Mouse (Mus musculus) ES-Bruce4 (cell line): ENCODE measurements around the gene Noc2l. TPM values are rescaled to one million over a fixed set of nuclear protein-coding genes. Genes with fewer than 3 reads are reported as not detected.

Experiments
- H3K27ac ChIP-seq: 2 replicates; pipeline ENCODE4 v1.5.1; 2012; ENCODE audit warnings: low read length, inconsistent platforms; ENCODE audit not compliant: insufficient read depth
- H3K27me3 ChIP-seq: 2 replicates; pipeline ENCODE4 v1.6.1; 2012; ENCODE audit warnings: mild to moderate bottlenecking, low read length, inconsistent platforms; ENCODE audit not compliant: control insufficient read depth, poor library complexity, insufficient read depth, severe bottlenecking
- H3K36me3 ChIP-seq: 2 replicates; pipeline ENCODE4 v1.6.1; 2012; ENCODE audit warnings: inconsistent platforms, mild to moderate bottlenecking, low read length, moderate library complexity; ENCODE audit not compliant: control insufficient read depth, poor library complexity, insufficient read depth, severe bottlenecking
- H3K4me1 ChIP-seq: one replicate; pipeline ENCODE4 v1.8.1; 2011; ENCODE audit warnings: low read length; ENCODE audit not compliant: control insufficient read depth, insufficient read depth
- H3K4me3 ChIP-seq: 2 replicates; pipeline ENCODE4 v1.5.1; 2011; ENCODE audit warnings: low read depth, mild to moderate bottlenecking, low read length
- H3K9ac ChIP-seq: 2 replicates; pipeline ENCODE4 v1.6.1; 2012; ENCODE audit warnings: low read depth, mild to moderate bottlenecking, inconsistent platforms; ENCODE audit not compliant: poor library complexity, severe bottlenecking
- H3K9me3 ChIP-seq: replicated peaks from 2 replicates; pipeline ENCODE4 v1.6.1; 2012; ENCODE audit warnings: mild to moderate bottlenecking, low read length, inconsistent platforms; ENCODE audit not compliant: control insufficient read depth, poor library complexity, insufficient read depth, severe bottlenecking
- CTCF ChIP-seq: IDR thresholded peaks from one replicate; pipeline ENCODE4 v1.8.1; 2011; ENCODE audit warnings: low read depth, low read length
- EP300 ChIP-seq: IDR thresholded peaks from 2 replicates; pipeline ENCODE4 v1.6.1; 2011; ENCODE audit warnings: low read depth, low read length; ENCODE audit not compliant: insufficient read depth
- POLR2A ChIP-seq: IDR thresholded peaks from one replicate; pipeline ENCODE4 v1.8.1; 2011; ENCODE audit warnings: low read length; ENCODE audit not compliant: insufficient read depth
- polyA plus RNA-seq: library from polyadenylated mRNA; stranded (reverse); fragments of >200 nt; gene quantifications from 2 replicates; pipeline ENCODE4 v1.2.4, GENCODE M21; 2011; ENCODE audit warnings: low read depth; ENCODE audit not compliant: missing spikeins, insufficient read depth, insufficient read length

The Noc2l gene
- polyA plus RNA-seq, 1 experiment: 138 TPM

DNA sequence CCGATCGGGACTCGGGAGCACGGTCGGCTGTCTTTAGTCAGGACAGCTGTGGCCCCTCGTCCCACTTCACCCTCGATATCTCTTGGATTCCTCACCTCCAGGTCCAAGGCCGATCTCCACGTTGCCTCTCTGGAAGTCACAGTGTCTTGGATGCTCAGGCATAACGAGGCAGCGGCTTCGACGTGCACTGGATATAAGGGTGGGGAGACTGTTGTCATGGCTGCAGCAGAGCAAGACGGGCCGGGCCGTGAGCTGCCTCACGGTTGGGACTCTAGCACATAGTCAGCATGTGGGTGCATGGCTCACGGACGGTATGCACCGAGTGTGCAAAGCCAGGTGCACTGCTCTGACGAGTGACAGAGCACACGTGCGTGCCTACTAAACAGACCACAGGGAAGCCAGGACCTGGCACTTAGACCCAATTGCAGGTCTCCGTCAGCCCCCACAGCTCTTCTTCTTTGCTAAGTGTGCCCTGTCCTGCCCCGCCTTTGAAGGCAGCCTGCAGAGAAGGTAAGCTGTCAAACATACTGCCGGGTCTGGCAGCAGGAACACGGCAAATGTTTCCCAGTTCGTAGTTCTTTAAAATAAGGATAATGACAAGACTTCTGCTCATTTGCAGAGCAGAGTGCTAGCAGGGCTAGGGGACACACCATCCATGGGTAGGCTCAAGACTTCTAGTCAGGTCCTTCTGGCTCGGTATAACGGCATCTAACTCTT lies 18.7 kb downstream of the Noc2l start:
- Histone ChIP-seq H3K9me3 (no peaks in the 10 kb centered on the region), H3K4me3 (peak overlapping the region; percentile 35; the same call in 1 of the 2 replicates), H3K4me1 (no peaks in the 10 kb centered on the region), H3K27me3 (no peaks in the 10 kb centered on the region), H3K9ac (no peak overlapping the region), H3K36me3 (no peaks in the 10 kb centered on the region), H3K27ac (no peak overlapping the region)
- TF ChIP-seq POLR2A (no peak), EP300 (no peak), CTCF (no peak)

DNA sequence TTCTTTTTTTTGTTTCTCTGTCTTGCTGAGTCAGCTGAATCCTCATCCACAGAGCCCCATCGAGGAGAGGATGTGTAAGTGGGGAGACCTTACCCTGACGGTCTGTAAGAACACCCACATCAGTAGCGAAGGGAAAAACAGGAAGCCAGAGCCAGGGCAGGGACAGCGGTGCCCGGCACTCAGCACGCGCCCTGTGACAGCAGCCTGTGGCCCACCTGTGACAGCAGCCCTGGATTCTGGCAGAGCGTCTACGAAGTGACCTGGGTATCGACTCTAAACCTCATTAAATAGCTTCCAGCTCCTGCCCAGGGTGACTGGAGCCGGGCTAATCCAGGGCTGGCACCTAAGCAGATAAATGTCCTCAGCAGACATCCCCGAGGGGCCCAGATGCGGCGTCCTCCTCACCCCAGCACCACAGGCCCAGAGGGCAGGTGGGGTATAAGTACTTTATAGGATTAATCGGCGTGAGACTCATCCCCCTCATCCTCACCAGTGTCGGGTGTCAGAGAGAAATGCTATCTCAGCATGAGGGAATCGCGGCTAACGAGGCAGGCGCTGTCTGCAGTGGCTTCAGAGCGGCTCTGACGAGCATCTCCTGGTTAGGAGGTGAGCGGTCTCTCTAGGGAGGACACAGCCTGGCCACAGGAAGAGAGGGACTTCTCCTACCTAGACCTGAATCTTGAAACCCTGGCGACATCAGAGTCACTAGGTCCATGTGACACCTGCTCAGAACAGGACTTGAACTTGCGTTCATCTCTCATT lies 19.4 kb downstream of the Noc2l start, which contains the start of gene Samd11:
Gene Samd11 (minus strand): TSS at position 580 of the 762 bp plus-strand sequence.
- no peak within 1 kb of the TSS for H3K9ac ChIP-seq
- no peak within 1 kb of the TSS for H3K4me3 ChIP-seq
- H3K4me1 ChIP-seq: no peaks in the 10 kb centered on the region
- H3K27me3 ChIP-seq: no peaks in the 10 kb centered on the region
- no peak within 1 kb of the TSS for H3K27ac ChIP-seq
- H3K9me3 ChIP-seq: no peaks in the 10 kb centered on the region
- TF ChIP-seq POLR2A (no peak), EP300 (no peak), CTCF (no peak)
- no peaks in the 10 kb centered on the region for H3K36me3 ChIP-seq

Other genes with a start within 250 kb of the Noc2l start
- 2.5 and 2.6 TPM in 2 replicates for gene B3galt6, start 243.4 kb upstream of the Noc2l start, polyA plus RNA-seq
- 82.8 and 88.9 TPM in 2 replicates for gene Sdf4, start 243.1 kb upstream of the Noc2l start, polyA plus RNA-seq
- 2.4 and 2.9 TPM in 2 replicates for gene Tnfrsf4, start 222.2 kb upstream of the Noc2l start, polyA plus RNA-seq
- gene Tnfrsf18, start 209.8 kb upstream of the Noc2l start, polyA plus RNA-seq: not detected in 2 replicates
- 2.5 and 3.3 TPM in 2 replicates for gene Ttll10, start 176.6 kb upstream of the Noc2l start, polyA plus RNA-seq
- gene 9430015G10Rik, start 126.0 kb upstream of the Noc2l start, polyA plus RNA-seq: 39.7 and 47.7 TPM in 2 replicates
- 0.27 TPM in 1 of 2 replicates, not detected in the other for gene Rnf223, start 105.5 kb upstream of the Noc2l start, polyA plus RNA-seq
- gene Agrn, start 38.5 kb upstream of the Noc2l start, polyA plus RNA-seq: 156 and 159 TPM in 2 replicates
- 8.4 and 10.7 TPM in 2 replicates for gene Isg15, start 35.2 kb upstream of the Noc2l start, polyA plus RNA-seq
- 0.54 and 0.59 TPM in 2 replicates for gene AW011738, start 32.7 kb upstream of the Noc2l start, polyA plus RNA-seq
- gene Perm1, start 20.1 kb upstream of the Noc2l start, polyA plus RNA-seq: not detected in 2 replicates
- 19.1 and 21.2 TPM in 2 replicates for gene Plekhn1, start 1.2 kb upstream of the Noc2l start, polyA plus RNA-seq
- not detected in 2 replicates for gene Samd11, start 19.6 kb downstream of the Noc2l start, polyA plus RNA-seq
- gene Vmn2r-ps159, start 95.1 kb downstream of the Noc2l start, polyA plus RNA-seq: not detected in 2 replicates